Mouse (Mus musculus): ENCODE measurements around the gene Galnt3. TPM values are rescaled to one million over a fixed set of nuclear protein-coding genes. Genes with fewer than 3 reads are reported as not detected.
A peak's percentile ranks its signal among the peaks of the same experiment; 100 is the strongest.

Gene Galnt3
- polyA plus RNA-seq, 2 experiments, result 4.1 to 5.6 TPM

- H3K36me3 ChIP-seq (ENCODE audit: control insufficient read depth, insufficient read depth, low read length), result no peaks in the 10 kb centered on the region
- no peak for TF ChIP-seq POLR2A (IDR thresholded peaks at IDR 0.05; ENCODE audit: borderline replicate concordance, extremely low read depth, insufficient read depth, insufficient read length)
Measured at GRCm38 (mm10) chr2:66100239-66100638, 24.6 kb downstream of the Galnt3 start.

GRCm38 (mm10) chr2:66094622-66095181 lies 30.1 kb downstream of the Galnt3 start:
- WGBS, result 43% methylated on average over 4 of the region's 4 CpGs
- Histone ChIP-seq H3K4me1 (ENCODE audit: control insufficient read depth, insufficient read depth, low read length) (peaks cover 13% of the 10 kb centered on the region), H3K36me3 (ENCODE audit: control insufficient read depth, insufficient read depth, low read length) (no peaks in the 10 kb centered on the region), H3K4me3 (replicated peaks; ENCODE audit: low read length) (no peak overlapping the region), H3K27me3 (ENCODE audit: control insufficient read depth, insufficient read depth, low read length) (no peaks in the 10 kb centered on the region), H3K9ac (ENCODE audit: low read depth, low read length, severe bottlenecking) (no peak overlapping the region), H3K27ac (replicated peaks; ENCODE audit: low read depth, low read length) (peak overlapping the region; percentile 58; the same call in 1 of the 2 replicates), H3K4me2 (replicated peaks; ENCODE audit: low read depth, low read length, severe bottlenecking) (no peak overlapping the region), H3K9me3 (ENCODE audit: control insufficient read depth, low read length) (no peaks in the 10 kb centered on the region)
- no peak for TF ChIP-seq POLR2A (IDR thresholded peaks at IDR 0.05; ENCODE audit: borderline replicate concordance, extremely low read depth, insufficient read depth, insufficient read length)
- peak; percentile 36 for DNase-seq (ENCODE audit: low spot score)
- ATAC-seq (ENCODE audit: low FRiP score, low read depth), result peak; percentile 44

More at GRCm38 (mm10) chr2:66100239-66100638, 24.6 kb downstream of the Galnt3 start:
- DNase-seq (ENCODE audit: low spot score) (no peak), ATAC-seq (ENCODE audit: low FRiP score, low read depth) (no peak)
- no peak overlapping the region for H3K4me3 ChIP-seq (replicated peaks; ENCODE audit: low read length)
- no peaks in the 10 kb centered on the region for H3K4me1 ChIP-seq (ENCODE audit: control insufficient read depth, insufficient read depth, low read length)
- WGBS, result 67% methylated on average over 7 of the region's 7 CpGs
- H3K9me3 ChIP-seq (ENCODE audit: control insufficient read depth, low read length), result no peaks in the 10 kb centered on the region
- H3K27me3 ChIP-seq (ENCODE audit: control insufficient read depth, insufficient read depth, low read length), result no peaks in the 10 kb centered on the region
- no peak overlapping the region for H3K27ac ChIP-seq (replicated peaks; ENCODE audit: low read depth, low read length)
- H3K4me2 ChIP-seq (replicated peaks; ENCODE audit: low read depth, low read length, severe bottlenecking), result no peak overlapping the region
- no peak overlapping the region for H3K9ac ChIP-seq (ENCODE audit: low read depth, low read length, severe bottlenecking)

GRCm38 (mm10) chr2:66091296-66091695 lies 33.5 kb downstream of the Galnt3 start:
- WGBS, result 25% methylated on average over 5 of the region's 5 CpGs
- no peak for TF ChIP-seq POLR2A (IDR thresholded peaks at IDR 0.05; ENCODE audit: borderline replicate concordance, extremely low read depth, insufficient read depth, insufficient read length)
- no peak overlapping the region for H3K27ac ChIP-seq (replicated peaks; ENCODE audit: low read depth, low read length)
- ATAC-seq (ENCODE audit: low FRiP score, low read depth), result no peak
- no peaks in the 10 kb centered on the region for H3K27me3 ChIP-seq (ENCODE audit: control insufficient read depth, insufficient read depth, low read length)
- no peak overlapping the region for H3K4me3 ChIP-seq (replicated peaks; ENCODE audit: low read length)
- H3K4me1 ChIP-seq (ENCODE audit: control insufficient read depth, insufficient read depth, low read length), result peaks cover 13% of the 10 kb centered on the region
- H3K4me2 ChIP-seq (replicated peaks; ENCODE audit: low read depth, low read length, severe bottlenecking), result no peak overlapping the region
- no peak overlapping the region for H3K9ac ChIP-seq (ENCODE audit: low read depth, low read length, severe bottlenecking)
- no peaks in the 10 kb centered on the region for H3K9me3 ChIP-seq (ENCODE audit: control insufficient read depth, low read length)
- no peaks in the 10 kb centered on the region for H3K36me3 ChIP-seq (ENCODE audit: control insufficient read depth, insufficient read depth, low read length)
- DNase-seq (ENCODE audit: low spot score), result no peak

DNA sequence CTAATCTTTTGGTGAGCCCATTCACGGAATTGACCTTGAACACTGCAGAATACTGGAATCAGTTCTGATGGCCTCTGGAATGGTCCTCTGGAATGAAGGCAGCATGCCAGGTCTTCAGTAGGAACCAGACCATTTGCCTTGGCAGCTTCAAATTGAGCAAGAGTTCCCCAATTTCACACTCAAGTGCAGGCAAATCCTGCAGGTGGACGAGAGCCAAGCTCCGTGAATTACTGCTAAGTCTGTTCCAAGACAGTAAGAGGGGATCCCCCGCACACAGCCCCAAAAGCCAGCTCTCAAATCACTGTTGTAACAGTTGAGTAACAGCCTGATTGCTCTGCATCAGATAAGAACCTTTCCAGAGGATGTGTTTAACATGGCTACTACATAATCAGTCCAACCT lies 42.9 kb downstream of the Galnt3 start:
- H3K9me3 ChIP-seq (ENCODE audit: control insufficient read depth, low read length), result no peaks in the 10 kb centered on the region
- no peak for ATAC-seq (ENCODE audit: low FRiP score, low read depth)
- H3K27me3 ChIP-seq (ENCODE audit: control insufficient read depth, insufficient read depth, low read length), result no peaks in the 10 kb centered on the region
- no peaks in the 10 kb centered on the region for H3K36me3 ChIP-seq (ENCODE audit: control insufficient read depth, insufficient read depth, low read length)
- WGBS, result 67% methylated on average over 4 of the region's 4 CpGs
- no peak for TF ChIP-seq POLR2A (IDR thresholded peaks at IDR 0.05; ENCODE audit: borderline replicate concordance, extremely low read depth, insufficient read depth, insufficient read length)
- H3K4me2 ChIP-seq (replicated peaks; ENCODE audit: low read depth, low read length, severe bottlenecking), result no peak overlapping the region
- no peak overlapping the region for H3K9ac ChIP-seq (ENCODE audit: low read depth, low read length, severe bottlenecking)
- no peak overlapping the region for H3K4me3 ChIP-seq (replicated peaks; ENCODE audit: low read length)
- H3K27ac ChIP-seq (replicated peaks; ENCODE audit: low read depth, low read length), result no peak overlapping the region
- H3K4me1 ChIP-seq (ENCODE audit: control insufficient read depth, insufficient read depth, low read length), result no peaks in the 10 kb centered on the region
- peak; percentile 21 for DNase-seq (ENCODE audit: low spot score)

DNA sequence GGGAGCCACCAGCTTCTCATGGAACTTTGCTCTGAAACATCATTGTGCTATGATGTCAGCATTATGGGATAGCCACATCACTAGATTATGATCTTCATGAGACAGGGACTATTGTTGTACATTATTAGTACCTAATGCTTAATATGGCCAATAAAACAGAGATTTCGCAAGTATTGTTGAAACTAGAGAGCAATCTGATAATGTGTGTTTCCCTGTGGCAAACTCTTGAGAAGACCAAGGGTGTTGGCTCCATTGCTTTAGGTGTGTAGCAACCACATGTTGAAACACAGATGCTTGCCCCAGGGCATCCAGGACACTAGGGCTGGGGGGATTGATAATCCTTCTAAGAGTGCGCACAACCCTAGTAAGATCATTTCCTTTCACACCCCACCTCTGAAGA lies 44.1 kb downstream of the Galnt3 start:
- no peak overlapping the region for H3K4me2 ChIP-seq (replicated peaks; ENCODE audit: low read depth, low read length, severe bottlenecking)
- 89% methylated on average over 2 of the region's 2 CpGs for WGBS
- no peaks in the 10 kb centered on the region for H3K36me3 ChIP-seq (ENCODE audit: control insufficient read depth, insufficient read depth, low read length)
- no peaks in the 10 kb centered on the region for H3K9me3 ChIP-seq (ENCODE audit: control insufficient read depth, low read length)
- no peak for DNase-seq (ENCODE audit: low spot score)
- H3K27ac ChIP-seq (replicated peaks; ENCODE audit: low read depth, low read length), result no peak overlapping the region
- H3K9ac ChIP-seq (ENCODE audit: low read depth, low read length, severe bottlenecking), result no peak overlapping the region
- no peak overlapping the region for H3K4me3 ChIP-seq (replicated peaks; ENCODE audit: low read length)
- TF ChIP-seq POLR2A (IDR thresholded peaks at IDR 0.05; ENCODE audit: borderline replicate concordance, extremely low read depth, insufficient read depth, insufficient read length), result no peak
- H3K27me3 ChIP-seq (ENCODE audit: control insufficient read depth, insufficient read depth, low read length), result no peaks in the 10 kb centered on the region
- H3K4me1 ChIP-seq (ENCODE audit: control insufficient read depth, insufficient read depth, low read length), result no peaks in the 10 kb centered on the region
- ATAC-seq (ENCODE audit: low FRiP score, low read depth), result no peak
